Mouse (Mus musculus) kidney, postnatal 0 days (tissue): ENCODE data around the gene Ror2. TPM values are rescaled to one million over a fixed set of nuclear protein-coding genes. Genes with fewer than 3 reads are reported as not detected.

Source experiments
- ATAC-seq: fragments of 200-750 bp; cut with Nextera tagmentation; replicated peaks from 2 replicates; pipeline ENCODE4 v1.8.0; 2017; ENCODE audit warnings: low read depth, moderate number of reproducible peaks, moderate TSS enrichment, moderate library complexity; ENCODE audit not compliant: low FRiP score
- DNase-seq: peaks from one replicate; pipeline ENCODE4 v3.0.0-alpha.2; 2016; ENCODE audit warnings: low spot score
- H3K27ac ChIP-seq: fragments of 300-500 bp; sonication (generic); 2 replicates; pipeline ENCODE4 v1.5.1; 2014; ENCODE audit warnings: mild to moderate bottlenecking
- H3K27me3 ChIP-seq: fragments of 300-500 bp; sonication (generic); 2 replicates; pipeline ENCODE4 v1.6.1; 2014; ENCODE audit warnings: low read length, mixed read lengths; ENCODE audit not compliant: insufficient read depth
- H3K36me3 ChIP-seq: fragments of 300-500 bp; sonication (generic); 2 replicates; pipeline ENCODE4 v1.6.1; 2014; ENCODE audit warnings: low read length, mixed read lengths; ENCODE audit not compliant: insufficient read depth
- H3K4me1 ChIP-seq: fragments of 300-500 bp; sonication (generic); replicated peaks from 2 replicates; pipeline ENCODE4 v1.6.1; 2014; ENCODE audit warnings: antibody characterized with exemption, low read length, mixed read lengths; ENCODE audit not compliant: insufficient read depth
- H3K4me2 ChIP-seq: fragments of 300-500 bp; sonication (generic); 2 replicates; pipeline ENCODE4 v1.6.1; 2014; ENCODE audit warnings: mild to moderate bottlenecking, low read length, moderate library complexity, mixed read lengths
- H3K4me3 ChIP-seq: fragments of 300-500 bp; sonication (generic); replicated peaks from 2 replicates; pipeline ENCODE4 v1.5.1; 2014; ENCODE audit warnings: low read depth, low read length
- H3K9ac ChIP-seq: fragments of 300-500 bp; sonication (generic); 2 replicates; pipeline ENCODE4 v1.6.1; 2014; ENCODE audit warnings: low read depth, low read length
- H3K9me3 ChIP-seq: fragments of 300-500 bp; sonication (generic); replicated peaks from 2 replicates; pipeline ENCODE4 v1.6.1; 2016; ENCODE audit warnings: low read length, inconsistent platforms, mixed read lengths
- CTCF ChIP-seq: IDR thresholded peaks from 2 replicates; pipeline ENCODE4 v1.5.1; 2016; ENCODE audit warnings: antibody characterized with exemption, low read depth, mild to moderate bottlenecking, moderate library complexity
- WGBS: fragments of 180-500 bp; shearing (Covaris S2); extraction: QIAGEN DNeasy Blood & Tissue Kit; methylation state at CpG from one replicate; pipeline ENCODE4 v1.1.7; 2014; 5-methylcytosine and 5-hydroxymethylcytosine counted together
- polyA plus RNA-seq: library from polyadenylated mRNA; unstranded; fragments of >200 nt; fragmentation: Nextera tagmentation; extraction: Ambion mirVana; gene quantifications from 2 replicates; pipeline ENCODE4 v1.2.1, GENCODE M21; 2015

The Ror2 gene
- polyA plus RNA-seq, 1 experiment from 2014 or later = 7.4 TPM

DNA sequence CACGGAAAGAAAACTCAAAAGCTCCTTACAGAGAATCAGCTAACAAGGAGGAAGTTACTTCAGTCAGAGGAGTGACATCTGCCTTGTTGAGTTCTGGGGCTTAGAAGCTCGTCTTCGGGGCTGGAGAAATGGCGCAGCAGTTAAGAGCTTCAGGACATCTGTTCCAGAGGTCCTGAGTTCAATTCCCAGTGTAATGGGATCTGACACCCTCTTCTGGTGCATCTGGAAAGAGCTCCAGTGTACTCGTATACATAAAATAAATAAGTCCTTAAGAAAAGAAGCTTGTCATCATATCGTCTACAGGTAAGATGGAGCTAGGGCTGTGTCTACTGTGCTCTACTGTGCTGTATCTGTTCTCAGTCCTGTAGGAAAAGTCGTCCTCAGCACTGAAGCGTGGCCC, 19.3 kb upstream of the Ror2 start:
- Histone ChIP-seq H3K4me2 (no peak overlapping the region), H3K36me3 (no peaks in the 10 kb centered on the region), H3K9me3 (no peaks in the 10 kb centered on the region), H3K27ac (no peak overlapping the region), H3K9ac (no peak overlapping the region), H3K27me3 (no peaks in the 10 kb centered on the region), H3K4me1 (peaks cover 6% of the 10 kb centered on the region; the same call in 1 of the 2 replicates), H3K4me3 (no peak overlapping the region)
- no peak for TF ChIP-seq CTCF
- DNase-seq = no peak
- WGBS = 82% methylated on average over 8 of the region's 8 CpGs
- no peak for ATAC-seq

DNA sequence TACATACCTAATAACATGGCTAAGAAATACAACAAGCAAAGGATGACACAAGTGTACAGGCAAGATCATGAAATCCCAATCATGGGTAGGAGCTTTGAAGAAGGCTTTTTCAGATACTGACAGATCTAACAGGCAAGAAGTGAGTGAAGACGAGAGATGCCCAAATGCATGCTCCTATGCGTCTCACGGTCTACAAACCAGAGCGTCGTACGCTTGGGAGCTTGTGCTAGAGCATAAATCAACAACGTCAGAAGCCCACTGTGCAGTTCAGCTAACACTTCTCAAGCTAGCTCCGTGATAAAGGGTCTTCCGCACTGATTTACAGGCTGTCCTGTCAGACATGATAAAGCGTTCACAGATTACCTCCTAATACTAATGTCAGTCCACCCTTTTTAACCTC, 16.8 kb upstream of the Ror2 start:
- DNase-seq = peak; percentile 10
- Histone ChIP-seq H3K9me3 (no peaks in the 10 kb centered on the region), H3K27me3 (no peaks in the 10 kb centered on the region), H3K36me3 (no peaks in the 10 kb centered on the region), H3K4me3 (no peak overlapping the region), H3K27ac (no peak overlapping the region), H3K9ac (no peak overlapping the region), H3K4me2 (no peak overlapping the region), H3K4me1 (no peaks in the 10 kb centered on the region)
- WGBS = 23% methylated on average over 10 of the region's 10 CpGs
- no peak for TF ChIP-seq CTCF
- ATAC-seq = no peak

DNA sequence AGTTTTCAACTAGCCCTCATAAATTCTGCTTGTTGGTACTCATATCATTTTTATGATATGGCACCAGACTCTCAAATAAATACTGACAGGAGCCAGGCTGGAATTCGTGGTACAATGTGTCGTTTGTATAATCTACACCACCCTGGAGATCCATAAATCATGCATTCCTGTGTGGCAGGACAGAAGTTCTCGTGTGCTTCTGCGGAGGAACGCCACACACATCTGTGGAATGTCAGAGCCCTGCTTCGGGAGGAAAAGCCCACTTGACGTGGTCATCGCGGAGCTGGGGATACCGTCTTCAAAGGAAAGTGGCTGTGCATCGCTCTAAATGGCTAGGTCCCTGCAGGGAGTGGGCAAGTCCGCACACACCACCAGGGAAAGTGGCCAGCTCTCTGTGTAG, 7.1 kb upstream of the Ror2 start:
- H3K27ac ChIP-seq = no peak overlapping the region
- ATAC-seq (0 out of 2 replicates have a peak, but pooled peaks have one; percentile 25), DNase-seq (peak; percentile 76)
- H3K36me3 ChIP-seq = no peaks in the 10 kb centered on the region
- no peak for TF ChIP-seq CTCF
- no peaks in the 10 kb centered on the region for H3K4me1 ChIP-seq
- H3K4me2 ChIP-seq = peak overlapping the region; percentile 1; the same call in 1 of the 2 replicates
- H3K27me3 ChIP-seq = no peaks in the 10 kb centered on the region
- no peak overlapping the region for H3K9ac ChIP-seq
- no peak overlapping the region for H3K4me3 ChIP-seq
- WGBS = 14% methylated on average over 12 of the region's 12 CpGs
- no peaks in the 10 kb centered on the region for H3K9me3 ChIP-seq

DNA sequence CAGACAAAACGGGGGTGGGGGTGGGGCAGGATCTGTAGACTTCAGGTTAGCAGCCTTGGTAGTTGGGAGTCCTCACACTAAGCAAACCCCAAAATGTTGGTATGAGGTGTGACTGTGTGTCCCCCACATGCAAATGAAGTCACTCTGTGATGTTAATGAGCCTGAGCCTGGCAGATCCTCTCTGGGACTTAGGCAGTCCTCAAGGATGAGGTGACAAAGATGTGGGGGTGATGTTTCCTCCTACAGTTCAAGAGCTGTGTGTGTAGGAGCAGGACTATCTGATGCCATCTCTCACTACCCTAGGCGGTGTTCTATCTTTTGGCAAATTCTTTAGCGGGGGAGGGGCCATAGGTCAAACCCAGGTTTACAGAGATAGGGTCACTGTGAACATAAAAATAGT, 6.3 kb upstream of the Ror2 start:
- no peak for DNase-seq

DNA sequence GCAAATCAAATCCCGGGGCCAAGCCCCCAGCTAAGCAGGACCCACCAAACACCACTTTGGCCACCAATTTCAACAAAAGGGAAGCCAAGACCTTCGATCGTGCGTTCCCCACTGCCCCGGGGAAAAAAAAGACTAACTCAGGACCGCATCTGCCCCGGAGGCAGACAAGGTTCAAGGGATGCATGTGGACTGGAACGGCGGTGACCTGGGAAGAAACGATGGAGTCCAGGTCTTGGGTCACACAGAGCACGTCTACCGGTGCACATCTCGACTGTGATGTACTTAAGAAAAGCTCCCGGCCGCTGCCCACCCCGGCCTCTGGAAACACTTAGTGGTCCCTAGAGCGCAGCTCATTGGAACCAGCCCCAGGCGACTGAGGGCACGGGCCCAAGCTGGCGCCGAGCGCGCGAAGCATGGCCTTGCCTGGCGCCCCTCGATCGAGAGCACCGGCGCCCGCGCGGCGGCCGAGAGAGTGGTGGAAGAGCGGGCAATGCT, 616 bp downstream of the Ror2 start:
- H3K36me3 ChIP-seq = no peaks in the 10 kb centered on the region
- no peak for DNase-seq
- peak overlapping the region; percentile 65 for H3K4me2 ChIP-seq
- ATAC-seq = peak; percentile 58
- peak overlapping the region; percentile 59 for H3K4me3 ChIP-seq
- 0 out of 2 replicates have a peak, but pooled peaks cover 3% of the 10 kb centered on the region for H3K4me1 ChIP-seq
- under 1% methylated on average over 31 of the region's 35 CpGs for whole genome bisulfite sequencing
- peak overlapping the region; percentile 20; the same call in 1 of the 2 replicates for H3K27ac ChIP-seq
- no peak; the same call in 1 of the 2 replicates for TF ChIP-seq CTCF
- H3K27me3 ChIP-seq = peaks cover 14% of the 10 kb centered on the region; the same call in 1 of the 2 replicates
- H3K9me3 ChIP-seq = no peaks in the 10 kb centered on the region
- peak overlapping the region; percentile 71 for H3K9ac ChIP-seq

More for the DNA sequence above, 6.3 kb upstream of the Ror2 start:
- WGBS = 36% methylated on average over 3 of the region's 3 CpGs
- no peaks in the 10 kb centered on the region for H3K4me1 ChIP-seq
- no peak for ATAC-seq
- H3K27ac ChIP-seq = no peak overlapping the region
- no peaks in the 10 kb centered on the region for H3K9me3 ChIP-seq
- TF ChIP-seq CTCF = no peak
- H3K9ac ChIP-seq = no peak overlapping the region
- H3K4me3 ChIP-seq = no peak overlapping the region
- no peak overlapping the region for H3K4me2 ChIP-seq
- no peaks in the 10 kb centered on the region for H3K36me3 ChIP-seq
- no peaks in the 10 kb centered on the region for H3K27me3 ChIP-seq

DNA sequence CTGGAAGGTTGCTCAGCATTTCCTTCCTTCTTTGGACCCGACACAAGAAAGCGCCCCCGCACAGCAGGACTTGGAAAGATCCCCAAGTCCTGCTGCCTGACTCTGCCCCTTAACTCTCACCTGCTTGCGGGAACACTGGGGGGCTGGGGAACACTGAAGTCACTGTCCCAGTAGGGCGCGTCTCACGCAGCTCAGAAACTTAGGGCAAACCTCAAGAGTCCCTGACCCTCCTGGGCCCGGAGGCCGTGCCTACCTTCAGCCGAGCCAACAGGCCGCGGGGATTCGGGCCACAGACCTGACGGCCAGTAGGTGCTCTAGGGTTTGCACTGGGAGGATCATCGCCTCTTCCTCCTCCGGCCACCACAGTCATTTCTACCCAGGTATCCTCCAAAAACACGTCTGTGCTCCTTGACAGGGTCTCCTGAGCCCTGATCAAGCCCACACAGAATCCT, 1.2 kb downstream of the Ror2 start:
- Histone ChIP-seq H3K4me2 (peak overlapping the region; percentile 65), H3K36me3 (no peaks in the 10 kb centered on the region), H3K27ac (no peak overlapping the region), H3K4me1 (0 out of 2 replicates have a peak, but pooled peaks cover 3% of the 10 kb centered on the region), H3K4me3 (peak overlapping the region; percentile 59), H3K9ac (peak overlapping the region; percentile 71), H3K9me3 (no peaks in the 10 kb centered on the region), H3K27me3 (peaks cover 14% of the 10 kb centered on the region; the same call in 1 of the 2 replicates)
- TF ChIP-seq CTCF = no peak; the same call in 1 of the 2 replicates
- DNase-seq (no peak), ATAC-seq (no peak)
- 4% methylated on average over 17 of the region's 17 CpGs for WGBS
